Mouse (Mus musculus) retina, postnatal 1 day (tissue): ENCODE data around the gene Trp73.

Experiments
- DNase-seq: peaks from one replicate; pipeline ENCODE4 v3.0.0-alpha.2; 2012

Gene Trp73

DNA sequence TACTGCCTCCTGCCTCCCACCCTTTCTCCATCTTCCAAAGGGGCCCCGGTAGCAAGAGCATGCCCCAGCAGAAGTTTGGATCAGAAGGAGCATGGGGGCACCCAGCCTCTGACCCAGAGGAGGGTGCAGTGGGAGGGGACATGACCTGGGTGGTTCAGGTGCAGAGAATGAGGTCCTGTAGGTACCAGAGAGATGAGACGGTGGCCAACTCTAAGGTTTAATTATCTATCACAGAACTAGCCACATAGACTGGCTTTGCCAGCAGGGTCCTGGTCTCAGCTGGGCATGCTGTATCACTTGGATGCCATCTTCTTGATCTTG lies 113.6 kb downstream of the Trp73 start:
- no peak for DNase-seq

DNA sequence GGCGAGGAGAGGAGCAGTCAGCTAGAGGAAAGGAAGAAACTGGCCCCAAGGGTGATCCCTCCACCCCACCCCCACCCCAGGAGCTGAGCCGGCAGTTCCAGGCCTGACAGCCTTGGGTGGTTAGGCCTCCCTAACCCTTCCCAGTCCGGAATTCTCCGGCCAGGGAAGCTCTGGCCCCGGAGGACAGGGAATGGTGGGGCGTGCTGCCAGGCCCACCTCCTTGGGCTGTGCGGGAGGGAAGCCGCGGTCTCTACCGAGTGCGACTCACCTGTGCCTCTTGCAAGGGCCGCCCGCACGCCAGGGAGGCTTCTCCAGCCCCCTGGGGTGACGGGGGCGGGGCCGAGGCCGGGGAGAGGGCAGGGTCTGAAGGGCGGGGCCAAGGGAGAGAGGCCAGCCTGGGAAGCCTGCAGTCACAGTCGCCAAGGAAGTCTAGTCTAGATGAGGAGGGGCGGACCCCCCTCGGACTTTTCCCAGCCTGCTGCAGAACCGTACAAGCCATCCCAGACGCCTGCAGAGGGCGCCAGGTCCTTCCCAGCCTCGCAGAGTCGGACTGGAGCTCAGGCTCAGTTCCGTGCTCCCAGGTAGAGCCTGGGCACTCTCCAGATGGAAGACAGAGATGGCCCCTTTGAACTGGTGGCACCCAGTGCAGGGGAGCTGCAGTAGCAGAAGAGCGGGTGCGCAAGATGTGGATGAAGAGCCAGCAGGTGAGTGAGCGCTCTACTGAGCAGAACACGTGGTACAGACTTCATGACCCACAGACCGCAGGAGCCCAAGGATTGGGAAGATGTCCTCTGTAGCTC lies 114.2 kb downstream of the Trp73 start, which contains the start of gene Smim1:
Smim1 (minus strand) TSS at position 590 of the 800 bp plus-strand sequence.
- DNase-seq: peak; percentile 76

DNA sequence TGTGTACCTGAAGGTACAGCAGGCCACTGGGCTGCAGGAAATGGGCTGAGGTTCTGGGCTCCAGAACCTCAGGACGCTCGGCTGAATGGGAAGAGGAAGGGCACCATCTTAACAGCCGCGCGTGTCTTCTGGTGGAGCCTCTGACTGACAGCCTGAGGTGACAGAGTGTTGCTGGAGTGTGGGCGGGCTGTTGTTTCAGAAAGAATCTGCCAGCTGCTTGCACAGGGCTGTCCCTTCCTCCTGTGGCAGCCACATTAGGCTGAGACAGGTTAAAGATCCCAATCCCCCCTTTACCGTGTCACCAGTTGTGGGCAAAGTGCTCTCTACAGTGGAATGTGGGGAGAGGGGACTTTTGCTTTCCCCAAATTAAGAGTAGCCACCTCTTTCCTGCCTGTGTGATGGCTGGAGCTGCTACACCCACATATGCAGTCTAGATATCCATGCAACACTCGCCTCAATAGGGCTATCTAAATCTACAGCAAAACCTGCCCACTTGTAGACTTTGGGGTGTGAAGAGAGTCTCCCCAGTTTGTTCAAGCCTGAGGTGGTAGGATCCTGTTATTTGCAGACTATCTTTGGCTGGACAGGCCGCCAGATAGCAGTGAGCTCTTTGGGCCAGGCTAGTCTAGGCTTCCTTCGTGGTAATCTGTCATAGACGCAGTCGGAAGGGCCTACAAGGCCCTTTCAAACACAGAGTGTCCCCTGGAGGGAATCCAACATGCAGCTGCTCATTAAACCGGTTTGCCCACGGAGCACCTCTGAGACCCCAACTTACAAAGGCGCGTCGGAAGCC lies 115.1 kb downstream of the Trp73 start:
- DNase-seq: peak; percentile 23

DNA sequence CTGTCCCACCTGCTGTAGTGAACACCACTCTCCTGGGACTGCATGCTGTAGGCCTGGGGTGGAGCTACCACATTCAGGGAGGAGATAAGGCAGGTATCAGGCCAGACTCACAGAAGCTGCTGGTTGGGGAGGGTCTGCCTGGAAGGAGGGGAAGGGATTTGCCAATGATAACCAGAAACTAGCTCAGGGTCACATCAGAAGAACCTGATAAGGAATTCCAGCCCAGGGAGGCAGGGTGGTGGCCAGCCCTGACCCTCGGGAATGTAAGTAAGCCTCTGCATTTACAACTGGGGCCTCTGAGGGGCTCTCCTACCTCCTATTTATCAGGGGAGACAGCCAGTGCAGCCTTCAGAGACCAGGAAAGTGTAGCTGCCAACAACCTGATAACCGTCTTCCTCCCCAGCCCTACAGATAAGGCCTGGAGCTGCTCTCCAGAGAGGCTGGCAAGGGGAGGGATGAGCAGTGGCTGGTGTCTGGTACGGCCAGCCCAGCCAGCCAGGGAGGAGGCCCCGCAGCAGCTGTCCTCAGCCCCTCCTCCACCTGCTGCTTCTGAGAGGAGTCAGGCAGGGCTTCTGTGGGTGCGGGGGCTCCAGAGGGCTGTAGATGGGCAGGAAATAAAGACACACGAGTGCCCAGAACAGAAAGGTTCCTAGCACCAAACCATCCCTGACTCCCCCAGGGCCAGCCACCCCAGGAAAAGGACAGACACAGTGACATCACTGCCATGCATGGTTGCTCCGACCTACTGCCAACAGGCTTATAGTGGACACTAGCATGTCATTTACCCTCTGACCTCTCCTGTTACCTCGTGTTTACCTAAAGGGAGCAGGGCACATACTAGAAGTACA lies 116.0 kb downstream of the Trp73 start:
- peak; percentile 19 for DNase-seq

DNA sequence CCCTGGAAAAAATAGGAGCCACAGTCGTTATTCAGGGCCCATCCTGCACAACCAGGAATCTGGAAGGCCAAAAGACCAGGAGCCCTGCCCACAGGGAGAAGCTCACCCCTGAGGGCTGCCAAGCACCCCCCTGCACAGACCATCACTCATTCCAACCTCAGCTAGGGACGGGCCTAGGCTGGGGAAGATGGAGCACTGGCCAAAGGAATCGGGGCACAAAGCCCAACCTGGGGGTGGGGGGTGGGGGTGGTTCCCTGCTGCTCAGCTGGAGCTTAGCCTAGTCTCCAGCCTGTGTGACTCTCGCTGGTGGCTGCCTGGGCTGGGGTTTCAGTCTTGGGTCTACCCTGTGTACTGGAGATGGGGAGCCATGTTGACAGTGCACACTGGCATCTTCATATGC lies 117.2 kb downstream of the Trp73 start:
- DNase-seq: no peak

DNA sequence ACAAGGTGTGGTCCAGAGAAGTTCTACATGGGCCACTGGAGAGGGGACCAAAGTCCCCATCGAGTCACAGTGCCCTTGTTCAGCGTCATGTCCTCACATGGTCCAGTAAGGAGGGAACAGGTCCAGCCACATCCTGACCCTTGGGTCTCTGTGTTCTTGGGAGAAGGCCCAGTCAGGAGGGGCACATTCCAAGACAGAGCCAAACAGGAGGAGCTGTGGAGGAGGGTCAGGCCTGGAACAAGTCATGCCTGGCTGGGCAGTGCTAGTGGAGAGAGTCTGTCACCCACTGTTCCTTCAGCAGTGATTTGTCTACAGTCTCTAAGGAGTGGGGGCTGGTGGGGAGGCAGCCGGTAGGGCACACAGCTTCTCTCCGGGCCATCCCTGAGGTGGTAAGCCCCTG lies 117.6 kb downstream of the Trp73 start:
- DNase-seq: no peak

DNA sequence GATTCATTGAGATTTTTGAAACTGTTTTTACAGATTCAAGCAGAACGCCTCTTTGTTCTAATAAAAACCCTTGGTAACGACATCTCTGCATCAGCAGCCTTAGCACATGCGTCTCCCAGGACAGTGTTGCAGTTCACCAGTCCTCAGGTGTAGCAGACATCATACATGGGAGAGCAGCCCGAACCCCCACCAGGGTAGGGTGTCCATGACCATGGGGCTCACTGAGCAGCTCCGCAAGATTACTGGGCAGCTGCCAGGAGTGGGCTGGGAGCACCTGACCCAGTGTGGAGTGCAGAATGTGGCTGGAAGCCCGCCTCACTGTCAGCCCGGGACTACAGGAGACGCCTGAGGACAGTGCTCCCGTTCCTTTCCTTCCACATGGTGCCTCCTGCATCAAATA lies 118.6 kb downstream of the Trp73 start:
- no peak for DNase-seq

DNA sequence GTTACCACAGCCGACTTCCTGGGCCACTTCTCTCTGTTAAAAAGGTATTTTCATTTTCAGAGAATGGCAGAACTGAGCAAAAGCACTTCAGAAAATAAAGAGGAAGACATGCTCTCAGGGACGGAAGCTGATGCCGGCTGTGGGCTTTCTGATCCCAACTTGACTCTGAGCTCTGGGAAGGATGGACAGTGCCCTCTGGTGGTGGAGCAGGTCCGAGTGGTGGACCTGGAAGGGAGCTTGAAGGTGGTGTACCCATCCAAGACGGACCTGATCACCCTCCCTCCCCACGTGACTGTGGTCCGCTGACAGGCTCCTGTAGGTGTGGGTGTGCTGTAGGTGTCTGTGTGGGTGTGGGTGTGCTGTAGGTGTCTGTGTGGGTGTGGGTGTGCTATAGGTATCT lies 120.4 kb downstream of the Trp73 start:
- DNase-seq: peak; percentile 36

DNA sequence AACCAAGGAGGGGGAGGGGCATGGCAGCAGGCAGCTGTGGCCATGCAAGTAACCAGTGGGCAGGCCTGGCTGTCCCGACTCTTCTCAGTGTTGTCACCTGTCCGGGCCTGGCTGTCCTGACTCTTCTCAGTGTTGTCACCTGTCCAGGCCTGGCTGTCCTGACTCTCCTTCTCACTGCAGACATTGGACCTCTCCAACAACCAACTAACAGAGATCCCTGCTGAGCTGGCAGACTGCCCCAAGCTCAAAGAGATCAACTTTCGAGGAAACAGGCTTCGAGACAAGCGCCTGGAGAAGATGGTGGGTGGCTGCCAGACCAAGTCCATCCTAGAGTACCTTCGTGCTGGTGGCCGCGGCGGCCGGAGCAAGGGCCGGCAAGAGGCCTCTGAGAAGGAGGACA lies 124.5 kb downstream of the Trp73 start:
- no peak for DNase-seq

DNA sequence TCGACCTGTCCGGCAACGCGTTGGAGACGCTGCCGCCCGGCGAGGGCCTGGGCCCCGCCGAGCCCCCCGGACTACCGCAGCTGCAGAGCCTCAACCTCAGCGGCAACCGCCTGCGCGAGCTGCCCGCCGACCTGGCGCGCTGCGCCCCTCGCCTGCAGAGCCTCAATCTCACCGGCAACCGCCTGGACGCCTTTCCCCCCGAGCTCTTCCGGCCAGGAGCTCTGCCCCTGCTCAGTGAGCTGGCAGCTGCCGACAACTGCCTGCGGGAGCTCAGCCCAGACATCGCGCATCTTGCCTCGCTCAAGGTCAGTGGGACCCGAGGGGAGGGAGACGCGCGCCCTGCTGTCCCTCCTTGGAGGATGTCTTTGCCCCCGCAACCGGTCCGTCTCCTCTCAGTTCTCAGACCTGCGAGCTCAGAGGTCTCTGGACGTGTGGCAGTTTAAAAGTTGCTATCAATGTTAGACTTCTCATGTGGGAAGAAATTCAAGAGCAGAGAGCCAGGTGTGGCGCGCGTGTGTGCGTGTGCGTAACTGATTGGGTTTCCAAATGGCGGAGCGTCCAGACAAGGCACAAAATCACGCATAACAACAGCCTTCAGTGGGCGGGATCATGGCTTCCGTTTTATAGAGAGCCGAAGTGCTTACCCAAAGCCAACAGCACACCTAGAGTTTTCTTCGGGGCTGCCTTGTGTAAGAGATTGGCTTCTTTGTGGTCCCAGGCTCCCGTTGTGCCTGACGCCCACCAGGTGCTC lies 127.7 kb downstream of the Trp73 start:
- peak; percentile 42 for DNase-seq

DNA sequence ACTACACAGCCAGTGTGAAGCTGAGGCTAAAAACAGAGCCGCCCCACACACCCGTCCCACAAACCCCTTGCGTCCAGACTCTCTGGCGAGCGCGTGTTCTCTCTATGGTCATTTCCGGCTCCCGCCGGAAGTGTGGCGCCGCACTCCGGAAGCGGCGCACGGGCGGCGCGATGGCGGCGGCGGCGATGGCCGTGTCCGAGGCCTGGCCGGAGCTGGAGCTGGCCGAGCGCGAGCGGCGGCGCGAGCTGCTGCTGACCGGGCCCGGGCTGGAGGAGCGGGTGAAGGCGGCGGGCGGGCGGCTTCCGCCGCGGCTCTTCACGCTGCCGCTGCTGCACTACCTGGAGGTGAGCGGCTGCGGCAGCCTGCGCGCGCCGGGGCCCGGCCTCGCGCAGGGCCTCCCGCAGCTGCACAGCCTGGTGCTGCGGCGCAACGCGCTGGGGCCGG lies 128.3 kb downstream of the Trp73 start, which contains the start of gene Lrrc47:
Lrrc47 (plus strand) TSS at position 86 of the 444 bp plus-strand sequence.
- peak; percentile 94 for DNase-seq

DNA sequence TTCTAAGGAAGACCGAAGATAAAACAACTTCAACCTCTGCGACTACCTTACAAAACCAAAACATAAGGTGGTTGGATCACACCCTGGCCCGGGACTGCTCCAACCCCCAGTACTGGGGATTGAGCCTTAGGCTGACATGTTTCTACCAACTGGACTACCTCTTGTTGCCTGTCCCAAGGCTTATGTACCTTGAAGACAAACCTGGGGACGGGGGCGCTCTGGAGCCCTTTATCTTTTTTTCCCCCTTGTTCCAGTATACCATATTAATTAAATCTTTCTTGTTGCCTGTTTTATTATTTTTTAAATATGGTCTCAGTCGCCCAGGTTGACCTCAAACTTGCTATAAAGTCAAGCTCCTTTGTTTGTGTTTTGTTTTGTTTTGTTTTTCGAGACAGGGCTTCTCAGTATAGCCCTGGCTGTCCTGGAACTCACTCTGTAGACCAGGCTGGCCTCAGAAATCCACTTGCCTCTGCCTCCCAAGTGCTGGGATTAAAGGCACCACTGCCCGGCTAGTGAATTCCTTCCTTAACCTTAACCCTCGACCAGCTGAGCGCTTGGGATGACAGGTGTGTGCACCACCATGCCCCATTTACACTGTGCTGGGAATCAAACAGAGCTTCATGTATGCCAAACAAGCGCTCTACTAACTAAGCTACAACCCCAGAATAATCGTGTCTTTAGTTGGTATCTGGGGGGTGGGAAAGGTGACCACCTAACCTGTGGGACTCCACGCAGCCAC lies 128.9 kb downstream of the Trp73 start:
- DNase-seq: no peak

DNA sequence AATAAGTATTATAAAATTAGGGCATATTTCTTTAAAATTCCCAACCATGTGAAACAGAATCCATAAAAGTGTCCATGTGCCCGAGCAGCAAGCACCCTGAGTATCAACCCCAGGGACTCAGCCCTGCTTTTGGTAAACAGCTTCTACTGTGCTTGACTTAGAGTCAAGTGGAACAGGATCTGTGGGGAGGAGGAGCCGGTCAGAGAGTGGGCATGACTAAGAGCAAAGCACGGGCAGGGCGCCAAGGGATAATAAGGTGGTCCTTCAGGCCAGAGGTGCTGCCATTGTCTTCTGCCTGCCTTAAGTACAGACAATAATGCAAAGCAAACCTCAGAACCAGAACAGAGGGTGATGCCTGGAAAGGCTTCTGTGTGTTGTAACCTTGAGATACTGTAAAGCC lies 132.2 kb downstream of the Trp73 start:
- no peak for DNase-seq

DNA sequence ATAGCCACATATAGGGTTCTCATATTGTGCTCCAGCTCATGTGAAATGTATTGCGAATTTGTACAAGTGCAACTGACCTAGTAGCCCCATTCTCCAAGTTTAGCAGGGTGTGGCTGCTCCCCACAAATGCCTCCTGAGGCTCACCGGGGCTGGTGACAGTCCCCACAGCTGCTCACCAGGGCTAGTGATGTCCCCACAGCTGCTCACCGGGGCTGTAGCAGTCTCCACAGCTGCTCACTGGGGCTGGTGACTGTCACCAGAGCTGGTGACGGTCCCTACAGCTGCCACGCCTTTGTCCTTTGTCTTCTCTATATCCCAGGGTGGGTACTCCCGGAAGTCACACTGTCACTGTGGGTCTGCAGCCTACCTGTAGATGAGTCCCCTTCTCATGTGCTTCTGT lies 133.7 kb downstream of the Trp73 start:
- no peak for DNase-seq
